Comparison of ENCODE assay signal across 9 mouse cellular contexts in genomic region chr2:167123936-167124335, GRCm38 (mm10).
DNase-seq lines count a peak whose midpoint lies in the region; ATAC-seq and TF ChIP-seq lines count a peak whose summit lies in the region.
"Had no signal": no experiment of that assay in that cellular context is flagged by ENCODE, and none has a peak within 500 bp of the region (broad histone marks: within the 10 kb centered on the region; RNA-seq: fewer than 3 reads in every experiment).

No protein-coding gene starts in this region.

- H3K36me3 ChIP-seq in heart, embryonic 13.5 days = no peaks in the 10 kb centered on the region
- no peaks in the 10 kb centered on the region for H3K36me3 ChIP-seq in forebrain, embryonic 14.5 days (ENCODE audit: control insufficient read depth, insufficient read depth, low read length)
- H3K36me3 ChIP-seq in limb, embryonic 14.5 days (ENCODE audit: control insufficient read depth, insufficient read depth, low read length) = no peaks in the 10 kb centered on the region
- H3K36me3 ChIP-seq: limb, embryonic 12.5 days had no signal

- peaks cover 25% of the 10 kb centered on the region for H3K4me1 ChIP-seq in heart, embryonic 13.5 days
- H3K4me1 ChIP-seq in forebrain, embryonic 14.5 days (ENCODE audit: control insufficient read depth, insufficient read depth, low read length) = peaks cover 11% of the 10 kb centered on the region
- H3K4me1 ChIP-seq in limb, embryonic 14.5 days (ENCODE audit: control insufficient read depth, insufficient read depth, low read length) = peaks cover 18% of the 10 kb centered on the region

- H3K4me3 ChIP-seq in heart, embryonic 13.5 days = no peak overlapping the region
- H3K4me3 ChIP-seq in forebrain, embryonic 14.5 days (ENCODE audit: low read depth, low read length) = no peak overlapping the region
- H3K4me3 ChIP-seq in limb, embryonic 14.5 days (replicated peaks; ENCODE audit: low read length) = no peak overlapping the region
- H3K4me3 ChIP-seq: limb, embryonic 12.5 days had no signal

- H3K9me3 ChIP-seq in heart, embryonic 13.5 days = no peaks in the 10 kb centered on the region
- no peaks in the 10 kb centered on the region for H3K9me3 ChIP-seq in forebrain, embryonic 14.5 days (replicated peaks; ENCODE audit: control insufficient read depth, low read length)
- H3K9me3 ChIP-seq in limb, embryonic 14.5 days (ENCODE audit: control insufficient read depth, low read length) = no peaks in the 10 kb centered on the region
- H3K9me3 ChIP-seq: limb, embryonic 12.5 days had no signal

- no peak for ATAC-seq in heart, embryonic 13.5 days (ENCODE audit: extremely low read depth, insufficient number of reproducible peaks, low FRiP score, low TSS enrichment)
- ATAC-seq in forebrain, embryonic 14.5 days = peak; percentile 46; the same call in 1 of the 2 replicates
- peak; percentile 69 for ATAC-seq in limb, embryonic 14.5 days (ENCODE audit: low FRiP score, low read depth)

- 0 out of 2 replicates have a peak overlapping the region, but pooled peaks have one; percentile 45 for H3K9ac ChIP-seq in heart, embryonic 13.5 days
- H3K9ac ChIP-seq in forebrain, embryonic 14.5 days (ENCODE audit: low read length) = no peak overlapping the region
- H3K9ac ChIP-seq in limb, embryonic 14.5 days (ENCODE audit: low read depth, low read length, severe bottlenecking) = peak overlapping the region; percentile 21; the same call in 1 of the 2 replicates
- H3K9ac ChIP-seq: limb, embryonic 12.5 days had no signal

- TF ChIP-seq POLR2A in limb, embryonic 14.5 days (IDR thresholded peaks at IDR 0.05; ENCODE audit: borderline replicate concordance, extremely low read depth, insufficient read depth, insufficient read length) = no peak

- WGBS in heart, embryonic 13.5 days = 29% methylated on average over 11 of the region's 11 CpGs
- 29% methylated on average over 11 of the region's 11 CpGs for WGBS in forebrain, embryonic 14.5 days
- WGBS in limb, embryonic 14.5 days = 25% methylated on average over 11 of the region's 11 CpGs

- H3K27me3 ChIP-seq in heart, embryonic 13.5 days (replicated peaks) = peaks cover 15% of the 10 kb centered on the region
- H3K27me3 ChIP-seq in forebrain, embryonic 14.5 days (replicated peaks; ENCODE audit: control insufficient read depth, insufficient read depth, low read length) = no peaks in the 10 kb centered on the region
- no peaks in the 10 kb centered on the region for H3K27me3 ChIP-seq in limb, embryonic 14.5 days (ENCODE audit: control insufficient read depth, insufficient read depth, low read length)

- no peak overlapping the region for H3K4me2 ChIP-seq in heart, embryonic 13.5 days
- H3K4me2 ChIP-seq in forebrain, embryonic 14.5 days (ENCODE audit: low read length) = no peak overlapping the region
- no peak overlapping the region for H3K4me2 ChIP-seq in limb, embryonic 14.5 days (replicated peaks; ENCODE audit: low read depth, low read length, severe bottlenecking)
- H3K4me2 ChIP-seq: limb, embryonic 12.5 days had no signal

- DNase-seq in heart, adult 18-20 months = no peak
- DNase-seq in Muller cell, postnatal 12 days (ENCODE audit: inconsistent ontology term) = peak; percentile 51
- peak; percentile 69 for DNase-seq in forebrain, embryonic 14.5 days (ENCODE audit: low spot score)
- DNase-seq in limb, embryonic 14.5 days (ENCODE audit: low spot score) = peak; percentile 66
- DNase-seq in thymus, postnatal 0 days (ENCODE audit: low spot score) = no peak
- DNase-seq in gastrocnemius, postnatal 4 days (ENCODE audit: low spot score in 2 of 2) = no peak
- DNase-seq in layer of hippocampus, postnatal 14 days (ENCODE audit: low spot score in 2 of 2) = no peak

- 0 out of 2 replicates have a peak overlapping the region, but pooled peaks have one; percentile 40 for H3K27ac ChIP-seq in heart, embryonic 13.5 days (replicated peaks)
- H3K27ac ChIP-seq in forebrain, embryonic 14.5 days (ENCODE audit: low read depth, low read length) = peak overlapping the region; percentile 60; the same call in 1 of the 2 replicates
- peak overlapping the region; percentile 33; the same call in 1 of the 2 replicates for H3K27ac ChIP-seq in limb, embryonic 14.5 days (replicated peaks; ENCODE audit: low read depth, low read length)
- H3K27ac ChIP-seq: limb, embryonic 12.5 days had no signal

Comparison
In these comparisons a context has a peak if more than half of its experiments do, and no peak if none do; other contexts are left out.
1. DNase-seq: peak in Muller cell, postnatal 12 days (single experiment), forebrain, embryonic 14.5 days (single experiment) and limb, embryonic 14.5 days (single experiment); none in heart, adult 18-20 months (0 of 2), thymus, postnatal 0 days (single experiment), gastrocnemius, postnatal 4 days (0 of 2) and layer of hippocampus, postnatal 14 days (0 of 2).
2. Peak in every context shown above with its lines, with median percentiles within 50 percentile points of each other: H3K27ac ChIP-seq.